Mouse (Mus musculus) liver, postnatal 0 days (tissue): ENCODE measurements at regions not wholly inside any gene's neighbourhood (a gene's known extent, or its start where the extent isn't known, plus 50 kb on each side); places are given as distances from the start of the nearest gene placed in this dataset.

Source experiments
- CTCF ChIP-seq: sonication (generic); IDR thresholded peaks from 2 replicates; pipeline ENCODE4 v1.5.1; 2016; ENCODE audit warnings: antibody characterized with exemption, low read depth
- EP300 ChIP-seq: IDR thresholded peaks from 2 replicates; pipeline ENCODE4 v1.6.1; 2016; ENCODE audit warnings: antibody characterized with exemption, low read depth, mild to moderate bottlenecking

DNA sequence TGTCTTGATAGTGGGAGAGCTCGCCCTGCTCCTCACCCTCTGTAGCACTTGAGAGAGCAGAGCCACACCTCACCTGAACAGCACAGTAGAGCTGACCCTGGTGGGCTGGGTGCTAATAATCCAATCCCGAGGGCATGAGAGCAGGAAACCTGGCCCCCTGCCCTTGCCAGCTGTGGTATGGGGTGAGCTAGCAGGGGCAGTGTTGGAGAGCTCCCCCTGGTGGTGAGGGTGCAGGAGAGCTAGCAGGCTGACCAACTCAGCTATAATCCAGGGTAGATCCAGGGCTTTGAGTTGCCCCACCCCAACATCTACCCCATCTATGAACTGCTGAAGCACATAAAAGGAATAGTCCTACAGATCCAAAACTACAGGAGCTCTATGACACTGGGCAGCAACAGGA lies 153.9 kb upstream of the Zfp637 start:
- TF ChIP-seq CTCF (peak; percentile 77), EP300 (no peak)
